Mouse (Mus musculus) adrenal gland, adult (tissue): Measurements from ENCODE around the gene Meis1.

Source experiments
- DNase-seq, 2 experiments: peaks; one replicate each; pipeline ENCODE4 v3.0.0; 2022 to 2023; ENCODE audit warnings: low spot score in 1 of 2; ENCODE audit not compliant: inconsistent age in 2 of 2

Gene Meis1

DNA sequence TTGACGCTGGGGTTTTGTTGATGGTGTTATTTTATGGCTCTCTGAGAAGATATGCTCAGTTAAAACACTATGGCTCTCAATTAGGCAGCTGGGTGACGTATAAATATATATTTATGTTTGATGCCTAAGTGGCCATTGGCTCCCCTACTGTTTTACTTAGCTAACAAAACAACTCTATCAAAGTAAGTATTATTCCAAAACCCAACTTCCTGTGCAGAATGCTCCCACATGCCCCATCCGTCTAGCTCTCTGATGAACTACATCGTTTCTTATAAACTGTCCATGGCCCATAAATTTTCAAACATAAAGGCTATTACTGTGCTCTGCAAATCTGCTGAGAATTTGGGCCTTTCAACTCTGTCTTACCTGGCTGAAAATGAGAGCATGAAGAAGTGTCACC is 168.0 kb downstream of the Meis1 start:
- DNase-seq, result no peak

DNA sequence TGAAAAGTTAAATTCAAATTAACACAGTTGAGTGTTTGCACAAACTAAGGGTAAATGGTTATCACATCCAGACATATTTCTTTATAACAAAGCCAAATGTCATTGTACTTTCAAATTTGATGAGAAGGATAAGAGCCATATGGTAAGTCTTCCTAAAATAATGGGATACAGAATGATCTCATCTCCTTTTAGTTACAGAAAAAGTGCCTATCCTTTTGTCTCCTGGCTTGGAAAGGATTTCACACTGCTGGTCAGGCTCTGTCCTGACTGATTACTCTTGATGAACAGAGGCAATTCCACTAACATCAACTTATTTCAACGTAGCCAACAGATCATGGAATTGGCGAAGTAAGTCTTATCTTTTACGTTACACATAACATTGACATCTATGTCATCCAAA is 171.1 kb downstream of the Meis1 start:
- DNase-seq, result no peak

DNA sequence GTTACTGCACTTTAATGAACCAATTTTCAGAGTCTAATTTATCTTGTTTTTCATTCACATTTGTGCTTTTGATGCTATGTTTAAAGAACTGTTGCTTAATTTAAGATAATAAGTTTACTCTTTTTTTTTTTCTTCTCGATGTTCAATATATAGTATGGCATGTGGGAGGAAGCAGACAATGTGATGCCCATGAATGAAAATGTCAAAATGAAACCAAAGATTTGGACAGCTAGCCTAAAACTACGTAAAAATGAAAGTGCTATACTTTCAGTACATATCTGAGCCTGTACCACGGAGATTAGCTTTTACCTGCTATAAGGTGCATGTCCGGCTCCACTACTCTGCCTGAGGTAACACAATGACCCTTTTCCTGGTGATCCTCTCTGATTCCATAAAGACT is 172.3 kb downstream of the Meis1 start:
- DNase-seq, result no peak

DNA sequence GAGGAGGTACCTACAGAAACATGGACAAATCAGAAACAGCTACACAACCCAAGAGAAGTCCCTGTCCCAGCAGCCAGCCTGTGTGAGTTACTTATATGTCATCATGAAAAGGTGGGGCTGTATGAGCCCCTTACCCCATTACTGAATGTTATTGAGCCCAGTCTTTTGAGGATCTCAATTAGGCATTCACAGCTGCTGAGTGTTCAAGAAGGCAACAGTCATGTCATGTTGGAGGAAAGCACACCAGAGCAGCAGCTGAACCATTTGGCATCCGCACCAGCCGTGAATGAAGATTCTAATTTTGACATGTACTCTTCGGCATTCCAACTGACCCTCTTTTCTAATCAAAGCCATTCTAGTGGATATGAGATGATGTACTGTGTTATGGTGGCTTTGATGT is 172.9 kb downstream of the Meis1 start:
- DNase-seq, result no peak

DNA sequence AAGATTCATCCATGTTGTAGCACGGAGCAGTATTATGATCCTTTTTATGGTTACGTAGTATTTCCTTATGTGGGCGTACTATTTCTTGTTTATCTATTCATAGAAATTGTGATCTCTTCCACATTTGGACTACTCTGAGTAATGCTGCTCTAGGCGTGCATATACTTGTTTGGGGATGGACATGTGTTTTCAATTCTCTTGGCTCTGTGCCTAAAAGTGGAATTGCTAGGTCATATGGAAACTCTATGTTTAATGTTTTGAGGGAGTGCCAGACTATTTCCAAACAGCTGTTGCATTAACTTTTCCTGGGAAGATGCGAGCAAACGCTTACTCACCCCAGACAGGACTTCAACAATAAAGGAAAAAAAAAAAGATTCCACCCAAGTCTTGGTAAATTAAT is 173.3 kb downstream of the Meis1 start:
- DNase-seq, result no peak

DNA sequence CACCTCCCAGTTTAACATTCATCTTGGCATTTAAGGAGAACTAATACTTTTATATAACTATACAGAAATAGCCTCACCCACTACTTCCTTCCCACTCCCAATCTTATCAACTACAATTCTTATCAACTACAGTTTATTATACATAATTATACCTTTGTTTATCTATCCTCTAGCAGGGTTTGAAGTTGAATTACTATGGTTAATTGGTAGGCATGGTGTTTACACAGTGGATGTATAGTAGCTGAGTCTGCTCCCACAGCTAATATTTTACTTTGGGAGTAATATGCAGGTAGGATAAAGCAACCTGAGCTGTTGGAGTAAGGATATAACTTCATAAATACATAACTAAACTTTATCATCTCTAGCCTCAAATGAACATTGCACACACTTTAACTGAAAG is 188.7 kb downstream of the Meis1 start:
- no peak for DNase-seq
